Mouse (Mus musculus) MEL (cell line): ENCODE measurements at regions not wholly inside any gene's neighbourhood (a gene's known extent, or its start where the extent isn't known, plus 50 kb on each side); places are given as distances from the start of the nearest gene placed in this dataset.

Source experiments
- DNase-seq: peaks from one replicate; pipeline ENCODE4 v3.0.0; 2011; ENCODE audit warnings: low read depth, low spot score
- H3K27ac ChIP-seq: 2 replicates; pipeline ENCODE4 v1.5.1; 2012; ENCODE audit warnings: low read depth, mild to moderate bottlenecking, control low read depth, low read length, moderate library complexity; ENCODE audit not compliant: control insufficient read depth
- H3K27me3 ChIP-seq, 2 experiments: fragments of 150-350 bp in 1 of 2; sonication (generic) in 1 of 2; 2 replicates each; pipeline ENCODE4 v1.6.1; 2012; ENCODE audit warnings: low read length in 2 of 2, mild to moderate bottlenecking in 2 of 2, improper control_type of control experiment in 1 of 2, moderate library complexity in 1 of 2; ENCODE audit not compliant: insufficient read depth in 2 of 2, control insufficient read depth in 1 of 2
- H3K36me3 ChIP-seq, 2 experiments: 2 replicates each; pipeline ENCODE4 v1.6.1; 2012 to 2014; ENCODE audit warnings: low read length in 2 of 2, improper control_type of control experiment in 1 of 2, inconsistent platforms in 1 of 2, mild to moderate bottlenecking in 1 of 2; ENCODE audit not compliant: insufficient read depth in 2 of 2, control insufficient read depth in 1 of 2
- H3K4me1 ChIP-seq, 2 experiments: fragments of 150-350 bp in 1 of 2; sonication (generic) in 1 of 2; 2 replicates each; pipeline ENCODE4 v1.6.1; 2012; ENCODE audit warnings: low read length in 2 of 2, improper control_type of control experiment in 1 of 2, mild to moderate bottlenecking in 1 of 2; ENCODE audit not compliant: insufficient read depth in 2 of 2, control insufficient read depth in 1 of 2
- H3K4me3 ChIP-seq, 2 experiments: fragments of 150-350 bp in 1 of 2; sonication (generic) in 1 of 2; 2 replicates each; pipeline ENCODE4 v1.5.1; 2012; ENCODE audit warnings: low read depth in 2 of 2, low read length in 2 of 2, mild to moderate bottlenecking in 2 of 2, moderate library complexity in 2 of 2, control low read depth in 1 of 2, improper control_type of control experiment in 1 of 2; ENCODE audit not compliant: control insufficient read depth in 1 of 2, insufficient read depth in 1 of 2
- H3K79me2 ChIP-seq: 2 replicates; pipeline ENCODE4 v1.6.1; 2012; ENCODE audit warnings: mild to moderate bottlenecking, low read length, moderate library complexity; ENCODE audit not compliant: control insufficient read depth, poor library complexity, insufficient read depth
- H3K9ac ChIP-seq: 2 replicates; pipeline ENCODE4 v1.6.1; 2012; ENCODE audit warnings: low read depth, mild to moderate bottlenecking, control low read depth, low read length, moderate library complexity; ENCODE audit not compliant: control insufficient read depth, poor library complexity, severe bottlenecking
- H3K9me3 ChIP-seq: fragments of 150-350 bp; sonication (generic); replicated peaks from 2 replicates; pipeline ENCODE4 v1.6.1; 2012; ENCODE audit warnings: mild to moderate bottlenecking, low read length, improper control_type of control experiment, moderate library complexity; ENCODE audit not compliant: insufficient read depth
- CHD1 ChIP-seq: IDR thresholded peaks from 2 replicates; pipeline ENCODE4 v1.6.1; 2012; ENCODE audit warnings: low read depth, mild to moderate bottlenecking, inconsistent platforms, low read length, improper control_type of control experiment
- CHD2 ChIP-seq: IDR thresholded peaks from 2 replicates; pipeline ENCODE4 v1.6.1; 2011; ENCODE audit warnings: low read length, improper control_type of control experiment
- CTCF ChIP-seq, 3 experiments: IDR thresholded peaks in 2 of 3; conservative IDR thresholded peaks in 1 of 3; 2 replicates each; pipeline ENCODE4 v1.5.1; 2011 to 2012; ENCODE audit warnings: low read length in 3 of 3, low read depth in 2 of 3, mild to moderate bottlenecking in 2 of 3, improper control_type of control experiment in 1 of 3, inconsistent platforms in 1 of 3, mixed read lengths in 1 of 3, moderate library complexity in 1 of 3; ENCODE audit not compliant: control insufficient read depth in 1 of 3, insufficient read depth in 1 of 3, poor library complexity in 1 of 3, severe bottlenecking in 1 of 3
- EP300 ChIP-seq, 2 experiments: IDR thresholded peaks; 2 replicates each; pipeline ENCODE4 v1.6.1; 2011; ENCODE audit warnings: improper control_type of control experiment in 2 of 2, low read length in 2 of 2, low read depth in 1 of 2, mild to moderate bottlenecking in 1 of 2
- HCFC1 ChIP-seq: IDR thresholded peaks from 2 replicates; pipeline ENCODE4 v1.6.1; 2012; ENCODE audit warnings: low read depth, mild to moderate bottlenecking, inconsistent platforms, low read length, improper control_type of control experiment, moderate library complexity
- NELFE ChIP-seq: IDR thresholded peaks from 2 replicates; pipeline ENCODE4 v1.6.1; 2011; ENCODE audit warnings: low read depth, low read length, improper control_type of control experiment
- NRF1 ChIP-seq: IDR thresholded peaks from 2 replicates; pipeline ENCODE4 v1.6.1; 2014; ENCODE audit warnings: low read depth, mild to moderate bottlenecking, inconsistent platforms, low read length, improper control_type of control experiment, moderate library complexity; ENCODE audit not compliant: poor library complexity, insufficient read depth, severe bottlenecking
- POLR2A ChIP-seq, 2 experiments: IDR thresholded peaks; 2 replicates each; pipeline ENCODE4 v1.6.1; 2011 to 2012; ENCODE audit warnings: low read length in 2 of 2, mild to moderate bottlenecking in 2 of 2, control low read depth in 1 of 2, improper control_type of control experiment in 1 of 2, low read depth in 1 of 2, moderate library complexity in 1 of 2; ENCODE audit not compliant: control insufficient read depth in 1 of 2, insufficient read depth in 1 of 2, poor library complexity in 1 of 2
- POLR2AphosphoS2 ChIP-seq: IDR thresholded peaks from 2 replicates; pipeline ENCODE4 v1.6.1; 2011; ENCODE audit warnings: low read length, improper control_type of control experiment
- POLR2AphosphoS5 ChIP-seq: IDR thresholded peaks from 2 replicates; pipeline ENCODE4 v1.6.1; 2012; ENCODE audit warnings: low read depth, borderline replicate concordance, mild to moderate bottlenecking, inconsistent platforms, low read length, moderate library complexity, mixed read lengths
- RAD21 ChIP-seq: IDR thresholded peaks from 2 replicates; pipeline ENCODE4 v1.6.1; 2011; ENCODE audit warnings: mild to moderate bottlenecking, low read depth, low read length, improper control_type of control experiment
- SIN3A ChIP-seq: IDR thresholded peaks from 2 replicates; pipeline ENCODE4 v1.6.1; 2012; ENCODE audit warnings: low read length, improper control_type of control experiment, inconsistent platforms
- TAL1 ChIP-seq: IDR thresholded peaks from 2 replicates; pipeline ENCODE4 v1.6.1; 2012; ENCODE audit warnings: mild to moderate bottlenecking, inconsistent platforms, low read length, moderate library complexity, mixed read lengths
- TBP ChIP-seq: IDR thresholded peaks from 2 replicates; pipeline ENCODE4 v1.8.0; 2011; ENCODE audit warnings: low read depth, low read length, improper control_type of control experiment
- USF2 ChIP-seq, 2 experiments: IDR thresholded peaks; 2 replicates each; pipeline ENCODE4 v1.6.1; 2011 to 2012; ENCODE audit warnings: improper control_type of control experiment in 2 of 2, low read length in 2 of 2, borderline replicate concordance in 1 of 2, inconsistent platforms in 1 of 2, low read depth in 1 of 2, mild to moderate bottlenecking in 1 of 2; ENCODE audit not compliant: insufficient read depth in 1 of 2
- ZKSCAN1 ChIP-seq: IDR thresholded peaks from 2 replicates; pipeline ENCODE4 v1.6.1; 2012; ENCODE audit warnings: low read depth, mild to moderate bottlenecking, inconsistent platforms, low read length, improper control_type of control experiment, moderate library complexity

GRCm38 (mm10) chr1:25892026-25892739 lies 62.7 kb upstream of the Adgrb3 start:
- no peaks in the 10 kb centered on the region for H3K4me1 ChIP-seq
- no peak overlapping the region for H3K27ac ChIP-seq
- no peak overlapping the region for H3K9ac ChIP-seq
- no peak overlapping the region for H3K4me3 ChIP-seq
- H3K9me3 ChIP-seq = no peaks in the 10 kb centered on the region
- no peak for DNase-seq
- H3K27me3 ChIP-seq = no peaks in the 10 kb centered on the region
- TF ChIP-seq POLR2AphosphoS2 = no peak
- TF ChIP-seq POLR2AphosphoS5 = no peak
- H3K36me3 ChIP-seq = no peaks in the 10 kb centered on the region
- H3K79me2 ChIP-seq = no peaks in the 10 kb centered on the region

GRCm38 (mm10) chr1:25888004-25888403 lies 58.5 kb upstream of the Adgrb3 start:
- Histone ChIP-seq H3K4me3 (no peak overlapping the region), H3K27ac (no peak overlapping the region), H3K4me1 (no peaks in the 10 kb centered on the region), H3K36me3 (no peaks in the 10 kb centered on the region), H3K9me3 (no peaks in the 10 kb centered on the region), H3K79me2 (no peaks in the 10 kb centered on the region), H3K27me3 (no peaks in the 10 kb centered on the region), H3K9ac (no peak overlapping the region)
- TF ChIP-seq CHD1 (no peak), POLR2AphosphoS2 (no peak), CHD2 (no peak), SIN3A (no peak), ZKSCAN1 (no peak), TAL1 (no peak), EP300 (IDR thresholded peaks at IDR 0.05; ENCODE audit: low read depth in 1 of 2, low read length in 2 of 2) (no peak), RAD21 (no peak), TBP (no peak), CTCF (IDR thresholded peaks at IDR 0.05 in 2 of 3, conservative IDR thresholded peaks at IDR 0.05 in 1 of 3; ENCODE audit: control insufficient read depth in 1 of 3, insufficient read depth in 1 of 3, low read depth in 2 of 3, low read length in 3 of 3, poor library complexity in 1 of 3, severe bottlenecking in 1 of 3) (no peak), POLR2A (IDR thresholded peaks at IDR 0.05; ENCODE audit: control insufficient read depth in 1 of 2, insufficient read depth in 1 of 2, low read depth in 1 of 2, low read length in 2 of 2, poor library complexity in 1 of 2) (no peak), HCFC1 (no peak), USF2 (IDR thresholded peaks at IDR 0.05; ENCODE audit: borderline replicate concordance in 1 of 2, insufficient read depth in 1 of 2, low read depth in 1 of 2, low read length in 2 of 2) (no peak), POLR2AphosphoS5 (no peak)
- DNase-seq = no peak

GRCm38 (mm10) chr1:25885049-25885448 lies 55.5 kb upstream of the Adgrb3 start:
- H3K27ac ChIP-seq = no peak overlapping the region
- DNase-seq = peak; percentile 5

More at GRCm38 (mm10) chr1:25885049-25885448, 55.5 kb upstream of the Adgrb3 start:
- TF ChIP-seq NRF1 = no peak
- no peak for TF ChIP-seq USF2 (IDR thresholded peaks at IDR 0.05; ENCODE audit: borderline replicate concordance in 1 of 2, insufficient read depth in 1 of 2, low read depth in 1 of 2, low read length in 2 of 2)
- TF ChIP-seq CTCF (IDR thresholded peaks at IDR 0.05 in 2 of 3, conservative IDR thresholded peaks at IDR 0.05 in 1 of 3; ENCODE audit: control insufficient read depth in 1 of 3, insufficient read depth in 1 of 3, low read depth in 2 of 3, low read length in 3 of 3, poor library complexity in 1 of 3, severe bottlenecking in 1 of 3) = peak in 1 of 3 experiments; percentile 15; a peak in 1 of 6 replicates
- TF ChIP-seq NELFE = no peak
- Histone ChIP-seq H3K27me3 (no peaks in the 10 kb centered on the region), H3K9ac (no peak overlapping the region), H3K36me3 (no peaks in the 10 kb centered on the region), H3K4me3 (no peak overlapping the region), H3K4me1 (no peaks in the 10 kb centered on the region), H3K9me3 (no peaks in the 10 kb centered on the region), H3K79me2 (no peaks in the 10 kb centered on the region)
